Mouse (Mus musculus) limb, embryonic 11.5 days (tissue): ENCODE measurements around the gene Gpr35. TPM values are rescaled to one million over a fixed set of nuclear protein-coding genes. Genes with fewer than 3 reads are reported as not detected.
A peak's percentile ranks its signal among the peaks of the same experiment; 100 is the strongest.

ENCODE experiments used
- ATAC-seq: fragments of 200-750 bp; cut with Nextera tagmentation; 2 replicates; pipeline ENCODE4 v1.8.0; 2017; ENCODE audit warnings: low read depth; ENCODE audit not compliant: insufficient number of reproducible peaks, low FRiP score, low TSS enrichment
- DNase-seq: peaks from one replicate; pipeline ENCODE4 v3.0.0-alpha.2; 2015; ENCODE audit warnings: low spot score
- H3K27ac ChIP-seq: fragments of 300-500 bp; sonication (generic); replicated peaks from 2 replicates; pipeline ENCODE4 v1.5.1; 2014; ENCODE audit warnings: low read depth, mild to moderate bottlenecking, low read length
- H3K27me3 ChIP-seq: fragments of 300-500 bp; sonication (generic); 2 replicates; pipeline ENCODE4 v1.6.1; 2014; ENCODE audit warnings: mild to moderate bottlenecking, low read length, mixed read lengths; ENCODE audit not compliant: control insufficient read depth, insufficient read depth
- H3K36me3 ChIP-seq: fragments of 300-500 bp; sonication (generic); 2 replicates; pipeline ENCODE4 v1.6.1; 2014; ENCODE audit warnings: mild to moderate bottlenecking, low read length, moderate library complexity, mixed read lengths; ENCODE audit not compliant: control insufficient read depth, insufficient read depth
- H3K4me1 ChIP-seq: fragments of 300-500 bp; sonication (generic); 2 replicates; pipeline ENCODE4 v1.6.1; 2014; ENCODE audit warnings: low read length, mixed read lengths; ENCODE audit not compliant: control insufficient read depth, insufficient read depth
- H3K4me2 ChIP-seq: fragments of 300-500 bp; sonication (generic); 2 replicates; pipeline ENCODE4 v1.6.1; 2014; ENCODE audit warnings: low read depth, mild to moderate bottlenecking, moderate library complexity; ENCODE audit not compliant: severe bottlenecking
- H3K4me3 ChIP-seq: fragments of 300-500 bp; sonication (generic); 2 replicates; pipeline ENCODE4 v1.5.1; 2014; ENCODE audit warnings: low read depth, low read length
- H3K9ac ChIP-seq: fragments of 300-500 bp; sonication (generic); 2 replicates; pipeline ENCODE4 v1.6.1; 2014; ENCODE audit warnings: mild to moderate bottlenecking, low read length
- H3K9me3 ChIP-seq: fragments of 300-500 bp; sonication (generic); 2 replicates; pipeline ENCODE4 v1.6.1; 2016; ENCODE audit warnings: low read length; ENCODE audit not compliant: control insufficient read depth
- WGBS: fragments of 180-500 bp; shearing (Covaris S2); extraction: QIAGEN DNeasy Blood & Tissue Kit; methylation state at CpG from one replicate; pipeline ENCODE4 v1.1.7; 2014; 5-methylcytosine and 5-hydroxymethylcytosine counted together
- polyA plus RNA-seq: library from polyadenylated mRNA; unstranded; fragments of >200 nt; fragmentation: Nextera tagmentation; extraction: Ambion mirVana; gene quantifications from 2 replicates; pipeline ENCODE4 v1.2.1, GENCODE M21; 2014

The Gpr35 gene
- polyA plus RNA-seq, 1 experiment from 2014 or later, result 0.44 TPM

DNA sequence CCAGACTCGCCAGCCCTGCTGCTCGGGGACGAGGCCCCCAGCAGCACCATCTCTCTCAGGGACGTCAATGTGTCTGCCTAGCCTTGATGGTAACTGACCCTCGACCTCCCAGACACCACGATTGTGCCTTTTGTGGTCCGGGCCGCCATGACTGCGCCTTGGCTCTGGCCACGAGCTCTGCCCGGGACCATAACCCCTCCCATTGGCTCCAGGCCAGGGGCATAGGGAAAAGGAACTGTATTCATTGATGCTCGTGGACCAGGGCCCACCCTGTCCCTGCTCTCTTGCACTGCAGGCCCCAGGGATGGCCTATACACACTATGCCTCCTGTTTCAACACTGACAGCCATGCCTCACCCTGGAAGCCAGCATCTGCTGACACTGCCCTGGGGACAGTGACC is 30.9 kb upstream of the Gpr35 start:
- 91% methylated on average over 12 of the region's 12 CpGs for WGBS
- no peak overlapping the region for H3K9ac ChIP-seq
- peaks cover 9% of the 10 kb centered on the region; the same call in 1 of the 2 replicates for H3K36me3 ChIP-seq
- H3K4me1 ChIP-seq, result no peaks in the 10 kb centered on the region
- DNase-seq, result no peak
- H3K27me3 ChIP-seq, result no peaks in the 10 kb centered on the region
- no peak overlapping the region for H3K27ac ChIP-seq
- H3K4me3 ChIP-seq, result no peak overlapping the region
- no peak for ATAC-seq
- no peaks in the 10 kb centered on the region for H3K9me3 ChIP-seq
- H3K4me2 ChIP-seq, result no peak overlapping the region

DNA sequence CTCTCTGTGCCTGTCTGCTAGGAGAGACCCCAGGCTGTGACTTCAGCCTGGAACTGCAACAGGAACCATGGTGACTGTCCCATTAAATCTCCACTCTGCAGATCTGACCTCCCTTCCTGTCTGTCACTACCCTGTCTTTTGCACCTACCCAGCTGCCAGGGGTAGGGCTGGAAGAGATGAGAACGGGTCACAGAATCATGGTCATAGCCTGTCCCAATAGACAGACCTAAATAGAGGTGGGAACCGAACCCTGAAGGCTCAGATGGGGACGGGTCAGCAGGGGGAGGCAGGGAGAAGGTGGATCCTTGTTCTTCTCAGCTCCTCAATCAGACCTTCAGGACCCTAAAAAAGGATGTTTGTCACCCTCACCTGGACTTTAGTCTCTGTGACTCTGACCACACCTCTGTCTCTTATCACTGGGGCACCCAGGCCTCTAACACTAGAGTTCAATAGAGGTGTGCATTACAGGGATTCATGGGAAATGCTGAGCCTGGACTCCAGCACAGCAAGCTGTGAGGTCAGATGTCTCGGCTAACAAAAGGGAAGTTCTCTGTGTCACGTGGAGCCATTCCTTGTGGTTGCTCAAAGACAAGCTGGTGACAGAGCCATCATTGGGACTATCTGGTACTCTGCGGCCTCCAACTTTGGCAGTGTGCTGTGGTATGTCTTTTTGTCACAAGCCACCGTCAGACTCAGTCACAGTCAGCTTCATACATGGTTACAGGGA is 30.0 kb upstream of the Gpr35 start:
- no peaks in the 10 kb centered on the region for H3K9me3 ChIP-seq
- no peaks in the 10 kb centered on the region for H3K27me3 ChIP-seq
- no peak for DNase-seq
- no peak for ATAC-seq
- no peak overlapping the region for H3K4me2 ChIP-seq
- H3K9ac ChIP-seq, result no peak overlapping the region
- peaks cover 6% of the 10 kb centered on the region; the same call in 1 of the 2 replicates for H3K36me3 ChIP-seq
- no peak overlapping the region for H3K4me3 ChIP-seq
- H3K27ac ChIP-seq, result no peak overlapping the region
- H3K4me1 ChIP-seq, result no peaks in the 10 kb centered on the region
- WGBS, result 86% methylated on average over 7 of the region's 7 CpGs

DNA sequence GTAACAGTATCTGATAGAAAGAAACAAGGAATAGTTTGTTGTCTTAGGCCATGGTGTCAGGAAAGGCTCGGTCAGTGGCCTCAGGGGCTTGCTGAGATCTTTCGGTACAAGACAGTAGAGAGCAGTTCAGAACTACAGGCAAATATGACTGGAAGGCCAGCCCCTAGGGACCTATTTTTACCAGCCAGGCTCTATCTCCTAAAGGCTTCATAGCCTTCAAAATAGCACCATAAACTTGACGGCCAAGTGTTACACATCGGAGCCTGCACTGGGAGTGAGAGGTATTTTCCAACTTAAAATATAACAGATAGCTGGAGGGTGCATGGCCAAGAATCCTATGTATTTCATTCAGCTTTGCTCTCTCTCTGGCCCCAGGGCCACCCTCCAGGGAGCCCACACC is 29.2 kb upstream of the Gpr35 start:
- Histone ChIP-seq H3K4me1 (no peaks in the 10 kb centered on the region), H3K36me3 (peaks cover 2% of the 10 kb centered on the region; the same call in 1 of the 2 replicates), H3K4me3 (no peak overlapping the region), H3K9ac (no peak overlapping the region), H3K4me2 (no peak overlapping the region), H3K27ac (no peak overlapping the region), H3K9me3 (no peaks in the 10 kb centered on the region), H3K27me3 (no peaks in the 10 kb centered on the region)
- ATAC-seq, result no peak
- DNase-seq, result no peak
- 89% methylated on average over 4 of the region's 4 CpGs for WGBS

DNA sequence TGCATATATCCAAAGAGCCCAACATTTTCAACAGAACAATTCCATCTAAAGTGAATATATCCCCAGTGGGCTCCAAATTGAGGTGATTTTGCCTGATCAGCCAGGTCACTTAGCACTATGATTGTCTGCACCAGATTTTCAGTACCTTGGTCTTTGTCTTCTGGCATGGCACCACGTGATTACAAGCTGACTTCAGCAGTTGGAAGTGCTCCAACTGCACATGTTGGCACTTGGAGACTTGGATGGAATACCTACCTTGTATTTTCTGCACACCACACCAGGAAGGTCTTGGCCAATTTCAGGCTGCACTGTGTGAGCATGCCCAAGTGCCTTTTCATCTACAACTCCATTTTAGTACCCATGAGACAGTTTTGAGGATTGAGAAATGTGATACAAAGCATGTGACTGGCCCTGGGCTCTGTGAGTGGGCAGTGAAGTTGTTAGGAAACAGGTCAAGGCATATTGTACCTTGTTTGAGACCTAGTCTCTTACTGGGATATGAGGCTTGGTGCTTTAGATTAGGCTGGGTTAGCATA is 20.4 kb upstream of the Gpr35 start:
- Histone ChIP-seq H3K4me3 (no peak overlapping the region), H3K4me2 (no peak overlapping the region), H3K9ac (no peak overlapping the region), H3K9me3 (no peaks in the 10 kb centered on the region), H3K36me3 (no peaks in the 10 kb centered on the region), H3K27ac (no peak overlapping the region), H3K4me1 (peaks cover 6% of the 10 kb centered on the region), H3K27me3 (no peaks in the 10 kb centered on the region)
- ATAC-seq (no peak), DNase-seq (no peak)
- WGBS, result 50% methylated on average over 1 of the region's 1 CpGs

DNA sequence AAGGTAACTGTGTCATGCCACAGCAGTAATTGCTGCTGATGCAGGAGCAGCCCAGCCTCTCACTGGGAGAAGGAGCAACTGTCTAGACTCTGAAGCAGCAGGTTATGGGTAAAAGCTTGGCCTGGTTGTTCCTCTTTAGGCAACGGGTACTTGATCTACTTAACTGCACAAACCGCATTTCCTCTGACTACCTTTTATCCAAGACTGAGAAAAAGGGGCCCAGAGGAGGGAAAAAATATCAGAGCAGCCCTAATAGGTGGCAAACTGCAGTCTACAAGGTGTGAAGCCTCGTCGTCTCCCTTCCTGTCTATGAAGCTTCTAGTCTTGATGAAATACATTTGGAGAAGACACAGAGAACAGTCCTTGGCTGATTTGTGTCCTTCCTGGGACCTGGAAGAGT is 17.1 kb upstream of the Gpr35 start:
- DNase-seq, result no peak
- no peaks in the 10 kb centered on the region for H3K27me3 ChIP-seq
- H3K4me1 ChIP-seq, result peaks cover 10% of the 10 kb centered on the region
- peak overlapping the region; percentile 84 for H3K4me2 ChIP-seq
- no peaks in the 10 kb centered on the region for H3K9me3 ChIP-seq
- no peak for ATAC-seq
- no peaks in the 10 kb centered on the region for H3K36me3 ChIP-seq
- WGBS, result 82% methylated on average over 4 of the region's 4 CpGs
- peak overlapping the region; percentile 89 for H3K27ac ChIP-seq
- peak overlapping the region; percentile 81 for H3K4me3 ChIP-seq
- peak overlapping the region; percentile 75 for H3K9ac ChIP-seq

DNA sequence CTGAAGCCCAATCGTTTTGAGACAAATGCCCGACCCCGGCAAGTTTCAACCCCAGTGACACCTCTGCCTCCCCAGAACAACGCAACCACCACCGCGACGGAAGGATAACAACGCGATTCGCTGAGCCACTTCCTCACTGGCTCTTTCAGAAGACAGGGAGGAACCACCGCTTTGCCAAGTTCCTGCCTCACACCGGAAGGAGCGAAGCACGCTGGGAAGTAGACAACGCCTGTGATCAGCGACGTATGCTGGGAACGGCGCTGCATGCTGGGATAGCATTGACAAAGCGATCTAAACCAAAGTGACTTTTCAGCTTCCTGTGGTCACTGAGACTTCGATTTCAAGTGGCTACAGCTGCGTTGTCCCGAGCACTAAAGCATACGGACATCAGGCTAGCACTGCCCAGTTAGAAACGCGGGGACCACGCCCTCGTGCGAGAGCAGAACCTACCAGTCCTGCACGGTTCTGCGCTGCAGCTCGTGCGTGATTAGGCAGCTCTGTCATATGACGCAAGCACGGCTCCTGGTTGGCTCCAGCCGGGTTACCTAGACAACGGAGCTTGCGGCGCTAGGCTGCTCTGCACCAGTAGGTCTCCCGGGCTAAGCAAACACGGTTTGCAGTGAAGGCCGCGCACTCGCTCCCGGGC is 16.4 kb upstream of the Gpr35 start, which contains the start of gene Capn10:
Capn10 (plus strand) TSS at position 195 of the 646 bp plus-strand sequence.
- WGBS, result 0% methylated on average over 45 of the region's 45 CpGs
- Histone ChIP-seq H3K4me1 (peaks cover 10% of the 10 kb centered on the region), H3K9me3 (no peaks in the 10 kb centered on the region), H3K4me2 (peak within 1 kb of the TSS; percentile 84), H3K9ac (peak within 1 kb of the TSS; percentile 75), H3K4me3 (peak within 1 kb of the TSS; percentile 81), H3K27ac (peak within 1 kb of the TSS; percentile 89), H3K36me3 (peaks cover 4% of the 10 kb centered on the region; the same call in 1 of the 2 replicates), H3K27me3 (no peaks in the 10 kb centered on the region)
- ATAC-seq, result peak; percentile 99
- peak; percentile 94 for DNase-seq

DNA sequence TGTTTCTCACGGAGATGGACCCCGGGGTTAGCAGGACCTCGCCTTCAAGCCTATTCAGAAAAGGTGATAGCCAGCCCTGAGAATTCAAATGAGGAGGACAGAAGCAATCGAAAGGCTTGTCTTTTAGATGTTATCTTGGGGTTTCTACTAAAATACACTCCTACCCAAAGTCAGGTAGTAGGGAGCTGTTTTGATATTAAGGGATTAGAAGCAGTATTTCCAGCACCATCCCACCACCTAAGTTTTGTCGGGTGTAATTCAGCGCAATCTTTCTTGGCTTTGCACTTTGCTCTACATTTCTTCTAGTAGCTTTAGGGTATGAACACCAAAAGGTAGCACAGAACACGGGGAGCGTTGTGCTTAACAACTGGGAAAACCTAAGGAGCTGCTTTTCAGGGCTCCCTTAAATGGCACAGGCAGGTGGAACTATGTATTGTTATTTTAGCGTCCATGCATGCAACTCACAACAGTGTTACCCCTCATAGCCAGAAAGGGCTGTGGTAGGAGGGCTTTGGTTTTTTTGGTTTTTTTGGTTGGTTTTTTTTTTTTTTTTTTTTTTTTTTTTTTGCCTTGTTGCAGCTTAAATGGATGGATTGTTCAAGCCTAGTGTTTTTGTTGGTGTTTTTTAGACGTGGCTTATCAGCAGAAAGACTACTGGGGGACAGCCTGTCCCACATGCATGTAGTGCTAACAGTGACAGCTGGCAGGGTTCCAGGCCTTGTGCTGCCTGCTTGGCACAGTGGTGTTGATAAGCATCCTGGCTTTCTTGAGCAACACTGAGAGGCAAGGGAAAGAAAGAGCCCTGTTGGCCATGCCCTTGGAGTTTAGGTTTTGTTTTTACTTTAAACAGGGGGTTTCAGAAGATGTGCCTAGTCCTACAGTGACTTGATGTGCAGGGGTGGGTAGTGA is 15.4 kb upstream of the Gpr35 start:
- no peak for DNase-seq
- Histone ChIP-seq H3K27ac (0 out of 2 replicates have a peak overlapping the region, but pooled peaks have one; percentile 89), H3K36me3 (peaks cover 7% of the 10 kb centered on the region; the same call in 1 of the 2 replicates), H3K4me1 (peaks cover 10% of the 10 kb centered on the region), H3K4me2 (peak overlapping the region; percentile 84), H3K4me3 (peak overlapping the region; percentile 81), H3K9ac (peak overlapping the region; percentile 75), H3K27me3 (no peaks in the 10 kb centered on the region), H3K9me3 (no peaks in the 10 kb centered on the region)
- 21% methylated on average over 10 of the region's 10 CpGs for WGBS
- ATAC-seq, result no peak

DNA sequence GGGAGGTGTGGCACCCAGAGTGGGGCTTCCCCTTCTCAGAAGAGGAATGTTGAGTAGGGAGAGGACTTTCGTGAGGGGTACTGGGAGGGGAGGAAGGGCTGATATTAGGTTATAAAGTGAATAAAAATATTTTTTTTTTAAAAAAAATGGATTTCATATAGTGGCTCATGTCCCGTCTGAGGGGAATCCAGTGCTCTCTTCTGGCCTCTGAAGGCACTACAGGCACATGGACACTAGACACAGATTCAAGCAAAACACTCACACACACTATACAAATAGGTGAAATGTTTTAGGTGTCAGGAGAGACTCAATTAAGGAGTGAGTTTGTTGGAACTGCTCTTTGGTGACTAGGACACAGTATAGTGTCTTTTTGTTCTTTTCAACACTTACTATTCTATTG is 14.7 kb upstream of the Gpr35 start:
- peak overlapping the region; percentile 8; the same call in 1 of the 2 replicates for H3K4me3 ChIP-seq
- no peaks in the 10 kb centered on the region for H3K9me3 ChIP-seq
- DNase-seq (no peak), ATAC-seq (no peak)
- peak overlapping the region; percentile 84; the same call in 1 of the 2 replicates for H3K4me2 ChIP-seq
- 70% methylated on average over 2 of the region's 2 CpGs for WGBS
- H3K36me3 ChIP-seq, result peaks cover 8% of the 10 kb centered on the region; the same call in 1 of the 2 replicates
- no peak overlapping the region for H3K27ac ChIP-seq
- peaks cover 10% of the 10 kb centered on the region for H3K4me1 ChIP-seq
- H3K27me3 ChIP-seq, result no peaks in the 10 kb centered on the region
- H3K9ac ChIP-seq, result 0 out of 2 replicates have a peak overlapping the region, but pooled peaks have one; percentile 35
